Mouse (Mus musculus): ENCODE measurements around the gene Ssh1. TPM values are rescaled to one million over a fixed set of nuclear protein-coding genes. Genes with fewer than 3 reads are reported as not detected.

Gene Ssh1
- polyA plus RNA-seq, 1 experiment from 2014 or later: 16.6 TPM

- no peaks in the 10 kb centered on the region for H3K36me3 ChIP-seq
- H3K9ac ChIP-seq: no peak overlapping the region
- WGBS: 56% methylated on average over 6 of the region's 6 CpGs
- no peak for ATAC-seq (ENCODE audit: borderline replicate concordance, extremely low read depth, low FRiP score, low TSS enrichment)
- H3K9me3 ChIP-seq: no peaks in the 10 kb centered on the region
- H3K27ac ChIP-seq: peak overlapping the region; percentile 77
- H3K4me3 ChIP-seq: no peak overlapping the region
- H3K27me3 ChIP-seq: no peaks in the 10 kb centered on the region
- peaks cover 85% of the 10 kb centered on the region for H3K4me1 ChIP-seq
- peak overlapping the region; percentile 7; the same call in 1 of the 2 replicates for H3K4me2 ChIP-seq
Observed at GRCm38 (mm10) chr5:113902017-113902416, 91.7 kb downstream of the Ssh1 start.

DNA sequence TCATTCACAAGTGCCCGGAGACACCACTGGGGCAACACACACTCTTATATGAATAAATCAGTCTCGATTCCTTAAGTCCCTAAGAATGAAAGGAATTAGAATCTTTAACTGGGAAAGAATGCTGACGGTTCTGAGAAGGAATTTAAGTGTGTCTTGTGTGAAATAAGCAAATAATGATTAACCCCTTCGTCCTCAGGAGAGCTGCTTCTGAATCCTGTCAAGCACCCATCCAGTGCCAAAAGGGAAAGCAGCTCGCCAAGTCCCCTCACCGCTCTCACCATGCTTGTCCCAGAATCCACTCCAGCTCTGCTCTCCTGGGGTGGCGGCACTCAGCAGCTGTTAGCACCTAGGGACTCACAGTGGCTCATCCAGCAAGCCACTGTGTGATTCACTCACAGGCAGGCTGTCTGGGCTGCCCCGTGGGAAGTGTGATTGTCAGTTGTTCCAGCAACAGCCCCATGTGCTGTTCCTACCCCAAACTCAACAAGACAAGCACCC lies 92.6 kb downstream of the Ssh1 start:
- 21% methylated on average over 8 of the region's 8 CpGs for WGBS
- Histone ChIP-seq H3K4me3 (no peak overlapping the region), H3K36me3 (no peaks in the 10 kb centered on the region), H3K27ac (peak overlapping the region; percentile 77), H3K4me2 (peak overlapping the region; percentile 33), H3K9ac (no peak overlapping the region), H3K27me3 (no peaks in the 10 kb centered on the region), H3K9me3 (no peaks in the 10 kb centered on the region), H3K4me1 (peaks cover 83% of the 10 kb centered on the region)
- 0 out of 2 replicates have a peak, but pooled peaks have one; percentile 25 for ATAC-seq (ENCODE audit: borderline replicate concordance, extremely low read depth, low FRiP score, low TSS enrichment)

DNA sequence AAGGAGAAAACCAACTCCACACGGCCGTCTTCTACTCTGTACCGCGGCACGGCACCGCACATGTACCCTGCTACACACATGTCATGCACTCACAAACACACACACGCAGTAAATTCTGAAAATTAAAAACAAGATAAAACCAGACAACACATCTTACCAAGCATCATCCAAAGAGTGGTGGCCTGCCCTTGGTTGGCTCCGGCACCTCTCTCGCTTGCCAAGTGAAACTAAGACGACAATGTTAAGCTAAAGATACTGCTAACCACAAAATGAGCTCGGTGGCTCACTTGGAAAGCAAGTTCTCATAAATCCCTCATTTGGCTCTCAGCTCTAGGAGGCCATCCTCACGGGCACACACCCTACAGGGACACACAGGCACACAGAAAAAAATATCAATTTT lies 94.2 kb downstream of the Ssh1 start:
- H3K27me3 ChIP-seq: no peaks in the 10 kb centered on the region
- WGBS: 75% methylated on average over 12 of the region's 12 CpGs
- peaks cover 73% of the 10 kb centered on the region for H3K4me1 ChIP-seq
- no peak overlapping the region for H3K4me3 ChIP-seq
- no peak overlapping the region for H3K4me2 ChIP-seq
- ATAC-seq (ENCODE audit: borderline replicate concordance, extremely low read depth, low FRiP score, low TSS enrichment): no peak
- no peak overlapping the region for H3K9ac ChIP-seq
- no peaks in the 10 kb centered on the region for H3K9me3 ChIP-seq
- H3K36me3 ChIP-seq: no peaks in the 10 kb centered on the region
- H3K27ac ChIP-seq: peak overlapping the region; percentile 28; the same call in 1 of the 2 replicates

DNA sequence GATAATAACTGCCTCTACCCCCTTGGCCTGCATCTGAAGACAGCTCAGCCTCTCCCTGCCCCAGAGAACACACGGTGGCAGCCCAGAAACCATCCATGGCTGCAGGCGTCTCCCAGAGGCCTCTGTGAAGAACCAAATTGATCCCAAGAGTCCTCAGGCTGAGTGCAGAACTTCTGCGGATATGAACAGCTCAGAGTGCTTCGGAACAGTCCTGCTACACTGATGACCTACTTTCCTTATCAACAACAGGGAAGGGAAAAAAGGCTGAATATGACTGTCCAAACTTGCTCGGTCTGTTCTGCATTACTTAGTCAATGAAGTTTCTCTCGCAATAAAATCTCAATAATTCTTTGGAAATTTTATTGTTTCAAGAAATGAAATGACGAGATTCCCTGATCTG lies 101.7 kb downstream of the Ssh1 start:
- no peaks in the 10 kb centered on the region for H3K9me3 ChIP-seq
- no peaks in the 10 kb centered on the region for H3K36me3 ChIP-seq
- no peak overlapping the region for H3K4me3 ChIP-seq
- WGBS: 71% methylated on average over 7 of the region's 7 CpGs
- H3K9ac ChIP-seq: no peak overlapping the region
- H3K27me3 ChIP-seq: no peaks in the 10 kb centered on the region
- H3K27ac ChIP-seq: no peak overlapping the region; the same call in 1 of the 2 replicates
- peaks cover 62% of the 10 kb centered on the region for H3K4me1 ChIP-seq
- no peak for ATAC-seq (ENCODE audit: borderline replicate concordance, extremely low read depth, low FRiP score, low TSS enrichment)
- no peak overlapping the region for H3K4me2 ChIP-seq

GRCm38 (mm10) chr5:113890874-113891273 lies 102.8 kb downstream of the Ssh1 start:
- H3K4me3 ChIP-seq: no peak overlapping the region
- no peaks in the 10 kb centered on the region for H3K27me3 ChIP-seq
- no peak for ATAC-seq (ENCODE audit: borderline replicate concordance, extremely low read depth, low FRiP score, low TSS enrichment)
- no peaks in the 10 kb centered on the region for H3K9me3 ChIP-seq
- H3K27ac ChIP-seq: peak overlapping the region; percentile 64
- peaks cover 62% of the 10 kb centered on the region for H3K4me1 ChIP-seq
- 61% methylated on average over 18 of the region's 18 CpGs for WGBS
- no peak overlapping the region for H3K4me2 ChIP-seq
- H3K9ac ChIP-seq: no peak overlapping the region
- no peaks in the 10 kb centered on the region for H3K36me3 ChIP-seq

- Histone ChIP-seq H3K27ac (peak overlapping the region; percentile 64), H3K4me1 (peaks cover 64% of the 10 kb centered on the region), H3K36me3 (no peaks in the 10 kb centered on the region), H3K4me3 (no peak overlapping the region), H3K4me2 (no peak overlapping the region), H3K9me3 (no peaks in the 10 kb centered on the region), H3K27me3 (no peaks in the 10 kb centered on the region), H3K9ac (no peak overlapping the region)
- no peak for ATAC-seq (ENCODE audit: borderline replicate concordance, extremely low read depth, low FRiP score, low TSS enrichment)
- WGBS: 37% methylated on average over 4 of the region's 4 CpGs
Observed at GRCm38 (mm10) chr5:113889912-113890311, 103.8 kb downstream of the Ssh1 start.

- Histone ChIP-seq H3K9ac (no peak overlapping the region), H3K4me2 (peak overlapping the region; percentile 29; the same call in 1 of the 2 replicates), H3K27me3 (no peaks in the 10 kb centered on the region), H3K4me1 (peaks cover 64% of the 10 kb centered on the region), H3K9me3 (no peaks in the 10 kb centered on the region), H3K4me3 (no peak overlapping the region), H3K27ac (peak overlapping the region; percentile 64), H3K36me3 (no peaks in the 10 kb centered on the region)
- 14% methylated on average over 19 of the region's 19 CpGs for WGBS
- ATAC-seq (ENCODE audit: borderline replicate concordance, extremely low read depth, low FRiP score, low TSS enrichment): peak; percentile 52; the same call in 1 of the 2 replicates
Observed at GRCm38 (mm10) chr5:113889181-113889906, 104.3 kb downstream of the Ssh1 start.

GRCm38 (mm10) chr5:113888186-113888795 lies 105.4 kb downstream of the Ssh1 start:
- peak overlapping the region; percentile 64 for H3K27ac ChIP-seq
- no peaks in the 10 kb centered on the region for H3K9me3 ChIP-seq
- ATAC-seq (ENCODE audit: borderline replicate concordance, extremely low read depth, low FRiP score, low TSS enrichment): no peak
- WGBS: 90% methylated on average over 5 of the region's 5 CpGs
- no peak overlapping the region for H3K4me3 ChIP-seq
- no peaks in the 10 kb centered on the region for H3K27me3 ChIP-seq
- H3K4me2 ChIP-seq: no peak overlapping the region
- H3K4me1 ChIP-seq: peaks cover 70% of the 10 kb centered on the region
- no peak overlapping the region for H3K9ac ChIP-seq
- H3K36me3 ChIP-seq: no peaks in the 10 kb centered on the region

- no peaks in the 10 kb centered on the region for H3K36me3 ChIP-seq
- peaks cover 81% of the 10 kb centered on the region for H3K4me1 ChIP-seq
- H3K27me3 ChIP-seq: no peaks in the 10 kb centered on the region
- 13% methylated on average over 11 of the region's 11 CpGs for WGBS
- H3K9me3 ChIP-seq: no peaks in the 10 kb centered on the region
- no peak overlapping the region for H3K4me3 ChIP-seq
- no peak overlapping the region for H3K4me2 ChIP-seq
- ATAC-seq (ENCODE audit: borderline replicate concordance, extremely low read depth, low FRiP score, low TSS enrichment): no peak
- H3K9ac ChIP-seq: no peak overlapping the region
- peak overlapping the region; percentile 51 for H3K27ac ChIP-seq
Observed at GRCm38 (mm10) chr5:113887132-113887531, 106.6 kb downstream of the Ssh1 start.

Other genes with a start within 250 kb of the Ssh1 start
- gene Sart3, start 221.4 kb downstream of the Ssh1 start, polyA plus RNA-seq (2015; fragmentation: Nextera tagmentation; extraction: Ambion mirVana): 55.4 and 58.8 TPM in 2 replicates
- 108 and 111 TPM in 2 replicates for gene Iscu, start 221.1 kb downstream of the Ssh1 start, polyA plus RNA-seq (2015; fragmentation: Nextera tagmentation; extraction: Ambion mirVana)
- 47.0 and 48.1 TPM in 2 replicates for gene Tmem119, start 193.4 kb downstream of the Ssh1 start, polyA plus RNA-seq (2015; fragmentation: Nextera tagmentation; extraction: Ambion mirVana)
- 4.6 and 8.2 TPM in 2 replicates for gene Selplg, start 161.2 kb downstream of the Ssh1 start, polyA plus RNA-seq (2015; fragmentation: Nextera tagmentation; extraction: Ambion mirVana)
- gene Coro1c, start 85.1 kb downstream of the Ssh1 start, polyA plus RNA-seq (2015; fragmentation: Nextera tagmentation; extraction: Ambion mirVana): 143 and 144 TPM in 2 replicates
- gene Dao, start 9.8 kb upstream of the Ssh1 start, polyA plus RNA-seq (2015; fragmentation: Nextera tagmentation; extraction: Ambion mirVana): not detected in 2 replicates
- gene Usp30, start 71.6 kb upstream of the Ssh1 start, polyA plus RNA-seq (2015; fragmentation: Nextera tagmentation; extraction: Ambion mirVana): 11.4 and 13.2 TPM in 2 replicates
- 0.28 and 0.44 TPM in 2 replicates for gene Svop, start 97.7 kb upstream of the Ssh1 start, polyA plus RNA-seq (2015; fragmentation: Nextera tagmentation; extraction: Ambion mirVana)
- 9.5 and 10.3 TPM in 2 replicates for gene Alkbh2, start 134.3 kb upstream of the Ssh1 start, polyA plus RNA-seq (2015; fragmentation: Nextera tagmentation; extraction: Ambion mirVana)
- gene Ung, start 136.5 kb upstream of the Ssh1 start, polyA plus RNA-seq (2015; fragmentation: Nextera tagmentation; extraction: Ambion mirVana): 50.9 and 51.8 TPM in 2 replicates
- 1.7 and 2.4 TPM in 2 replicates for gene Acacb, start 152.6 kb upstream of the Ssh1 start, polyA plus RNA-seq (2015; fragmentation: Nextera tagmentation; extraction: Ambion mirVana)

All from lung, embryonic 15.5 days (tissue).